Mouse (Mus musculus) heart, postnatal 0 days (tissue): ENCODE measurements around the gene 1700125H20Rik.

Experiments
- CTCF ChIP-seq: IDR thresholded peaks from 2 replicates; pipeline ENCODE4 v1.5.1; 2016; ENCODE audit warnings: antibody characterized with exemption, control low read depth, low read depth
- EP300 ChIP-seq: IDR thresholded peaks from 2 replicates; pipeline ENCODE4 v1.6.1; 2016; ENCODE audit warnings: antibody characterized with exemption, low read depth

DNA sequence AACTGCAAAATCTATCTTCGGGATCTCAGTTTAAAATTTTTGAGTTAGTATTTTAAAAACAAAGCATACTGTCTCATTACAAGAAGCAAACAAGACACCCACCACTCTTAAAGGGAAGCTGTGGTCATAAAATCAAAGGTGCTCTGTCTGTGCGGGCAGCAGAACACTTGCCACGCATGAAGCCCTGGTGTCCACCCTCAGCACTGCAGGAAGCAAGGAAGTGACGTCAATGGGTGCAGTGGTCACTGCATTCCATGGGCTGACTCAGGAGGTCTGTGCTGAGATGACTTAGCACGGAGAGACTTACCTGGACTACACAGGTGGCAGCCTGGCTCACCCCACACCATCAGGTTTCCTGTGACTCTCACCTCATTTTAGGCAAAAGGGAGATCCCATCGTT is 7.6 kb downstream of the 1700125H20Rik start:
- TF ChIP-seq EP300 (no peak), CTCF (no peak)
